Mouse (Mus musculus) forebrain, embryonic 14.5 days (tissue): ENCODE data around the gene Mtr. TPM values are rescaled to one million over a fixed set of nuclear protein-coding genes. Genes with fewer than 3 reads are reported as not detected.

ENCODE experiments used
- ATAC-seq: fragments of 200-750 bp; cut with Nextera tagmentation; 2 replicates; pipeline ENCODE4 v1.8.0; 2017; ENCODE audit warnings: mild to moderate bottlenecking, moderate library complexity
- DNase-seq: peaks from one replicate; pipeline ENCODE4 v3.0.0-alpha.2; 2015; ENCODE audit warnings: low spot score
- H3K27ac ChIP-seq: fragments of 300-500 bp; sonication (generic); 2 replicates; pipeline ENCODE4 v1.5.1; 2014; ENCODE audit warnings: low read depth, mild to moderate bottlenecking, control low read depth, low read length, moderate library complexity
- H3K27me3 ChIP-seq: fragments of 300-500 bp; sonication (generic); replicated peaks from 2 replicates; pipeline ENCODE4 v1.6.1; 2014; ENCODE audit warnings: low read length, control low read depth, mixed read lengths; ENCODE audit not compliant: control insufficient read depth, insufficient read depth
- H3K36me3 ChIP-seq: fragments of 300-500 bp; sonication (generic); 2 replicates; pipeline ENCODE4 v1.6.1; 2014; ENCODE audit warnings: low read length, control low read depth; ENCODE audit not compliant: control insufficient read depth, insufficient read depth
- H3K4me1 ChIP-seq: fragments of 300-500 bp; sonication (generic); 2 replicates; pipeline ENCODE4 v1.6.1; 2014; ENCODE audit warnings: antibody characterized with exemption, low read length, control low read depth; ENCODE audit not compliant: control insufficient read depth, insufficient read depth
- H3K4me2 ChIP-seq: fragments of 300-500 bp; sonication (generic); 2 replicates; pipeline ENCODE4 v1.6.1; 2014; ENCODE audit warnings: mild to moderate bottlenecking, control low read depth, low read length
- H3K4me3 ChIP-seq: fragments of 300-500 bp; sonication (generic); 2 replicates; pipeline ENCODE4 v1.5.1; 2014; ENCODE audit warnings: low read depth, low read length, control low read depth
- H3K9ac ChIP-seq: fragments of 300-500 bp; sonication (generic); 2 replicates; pipeline ENCODE4 v1.6.1; 2014; ENCODE audit warnings: mild to moderate bottlenecking, low read length, control low read depth, moderate library complexity
- H3K9me3 ChIP-seq: fragments of 300-500 bp; sonication (generic); replicated peaks from 2 replicates; pipeline ENCODE4 v1.6.1; 2016; ENCODE audit warnings: low read length, control low read depth, mixed read lengths; ENCODE audit not compliant: control insufficient read depth
- WGBS: fragments of 180-500 bp; shearing (Covaris S2); extraction: QIAGEN DNeasy Blood & Tissue Kit; methylation state at CpG from one replicate; pipeline ENCODE4 v1.1.7; 2014; 5-methylcytosine and 5-hydroxymethylcytosine counted together
- polyA plus RNA-seq: library from polyadenylated mRNA; unstranded; fragments of >200 nt; fragmentation: Nextera tagmentation; extraction: Ambion mirVana; gene quantifications from 2 replicates; pipeline ENCODE4 v1.2.1, GENCODE M21; 2014

The Mtr gene
- 7.4 TPM in 2 replicates for polyA plus RNA-seq

DNA sequence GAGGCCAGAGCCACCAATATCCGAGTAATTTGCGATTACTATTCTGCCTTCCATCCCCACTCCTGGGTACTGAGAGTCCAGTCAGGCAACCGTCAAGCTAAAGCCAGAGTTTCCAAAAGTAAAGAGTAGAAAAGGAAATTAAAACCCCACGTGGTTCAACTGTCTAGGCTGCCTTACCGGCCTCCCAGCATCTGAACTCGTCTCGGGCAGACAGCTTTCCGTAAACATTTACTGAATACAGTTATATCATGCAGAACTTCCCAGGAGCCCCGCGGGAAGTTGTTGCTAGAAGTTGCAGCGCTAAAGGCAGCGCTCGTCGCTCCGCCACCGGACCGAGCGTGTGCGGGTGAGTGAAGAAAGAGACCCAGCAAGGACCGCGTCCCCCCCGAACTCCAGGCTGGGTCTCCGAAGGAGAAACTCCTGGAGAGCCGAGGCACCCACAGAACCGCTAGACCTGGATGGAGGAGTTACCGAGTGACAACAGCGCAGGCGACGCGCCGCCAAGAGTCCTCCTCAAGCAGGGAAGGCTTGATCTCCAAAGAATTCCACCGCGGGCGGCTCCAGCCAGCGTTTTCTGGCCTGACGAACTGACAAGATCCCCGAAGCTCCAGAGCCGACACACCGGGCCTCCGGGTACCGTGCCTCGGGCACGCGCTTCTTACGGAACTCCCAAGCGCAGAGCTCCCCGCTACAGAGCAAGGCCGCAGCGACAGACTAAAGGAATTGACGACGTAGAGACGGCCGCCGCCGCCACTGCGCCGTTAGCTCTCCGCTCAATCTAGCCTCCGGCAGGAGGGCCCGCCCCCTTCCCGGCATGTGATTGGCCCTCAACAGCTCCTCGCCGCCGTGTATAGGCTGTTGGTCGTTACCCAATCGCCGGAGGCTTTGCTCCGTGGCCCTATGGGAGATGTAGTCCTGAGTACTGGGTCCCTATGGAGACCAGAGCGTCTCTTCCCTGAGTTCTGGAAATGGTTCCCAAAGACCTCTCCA lies at the start of gene Mtr:
Gene Mtr, minus strand, starts transcription at position 723 of the 990 bp plus-strand sequence.
- H3K27me3 ChIP-seq, result no peaks in the 10 kb centered on the region
- H3K4me1 ChIP-seq, result peaks cover 9% of the 10 kb centered on the region
- DNase-seq (peak; percentile 99), ATAC-seq (peak; percentile 100)
- peak within 1 kb of the TSS; percentile 74 for H3K4me2 ChIP-seq
- no peaks in the 10 kb centered on the region for H3K9me3 ChIP-seq
- peak within 1 kb of the TSS; percentile 71 for H3K4me3 ChIP-seq
- under 1% methylated on average over 69 of the region's 69 CpGs for WGBS
- H3K27ac ChIP-seq, result peak within 1 kb of the TSS; percentile 83
- 0 out of 2 replicates have a peak, but pooled peaks cover 4% of the 10 kb centered on the region for H3K36me3 ChIP-seq
- H3K9ac ChIP-seq, result peak within 1 kb of the TSS; percentile 78

GRCm38 (mm10) chr13:12307286-12307685 lies 49.4 kb upstream of the Mtr start:
- Histone ChIP-seq H3K9me3 (no peaks in the 10 kb centered on the region), H3K9ac (no peak overlapping the region), H3K27me3 (no peaks in the 10 kb centered on the region), H3K36me3 (no peaks in the 10 kb centered on the region), H3K4me2 (no peak overlapping the region), H3K27ac (no peak overlapping the region), H3K4me3 (no peak overlapping the region), H3K4me1 (no peaks in the 10 kb centered on the region; the same call in 1 of the 2 replicates)
- WGBS, result 80% methylated on average over 4 of the region's 4 CpGs
- DNase-seq (no peak), ATAC-seq (no peak)

DNA sequence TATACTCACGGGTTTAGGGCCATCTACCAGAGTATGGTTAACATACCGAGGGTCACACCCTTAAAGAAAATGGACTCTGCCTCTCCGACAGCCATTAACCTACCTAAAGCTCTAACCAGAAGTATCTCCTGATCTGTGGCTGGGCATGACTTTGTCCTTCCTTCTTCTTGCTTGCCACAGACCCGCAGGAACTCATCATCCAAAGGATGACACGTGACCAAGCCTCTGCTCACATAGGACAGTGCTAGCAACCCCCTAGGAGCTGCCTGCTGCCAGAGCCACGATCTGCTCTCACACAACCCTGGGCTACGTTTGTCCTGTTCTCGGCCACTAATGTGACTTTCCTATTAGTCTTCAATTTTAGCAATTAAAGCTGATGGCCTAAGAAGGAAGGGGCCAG lies 47.6 kb upstream of the Mtr start:
- Histone ChIP-seq H3K4me2 (no peak overlapping the region), H3K4me3 (no peak overlapping the region), H3K9ac (no peak overlapping the region), H3K4me1 (no peaks in the 10 kb centered on the region), H3K9me3 (no peaks in the 10 kb centered on the region), H3K27me3 (no peaks in the 10 kb centered on the region), H3K36me3 (no peaks in the 10 kb centered on the region), H3K27ac (no peak overlapping the region)
- ATAC-seq, result no peak
- DNase-seq, result no peak
- WGBS, result 90% methylated on average over 8 of the region's 8 CpGs

DNA sequence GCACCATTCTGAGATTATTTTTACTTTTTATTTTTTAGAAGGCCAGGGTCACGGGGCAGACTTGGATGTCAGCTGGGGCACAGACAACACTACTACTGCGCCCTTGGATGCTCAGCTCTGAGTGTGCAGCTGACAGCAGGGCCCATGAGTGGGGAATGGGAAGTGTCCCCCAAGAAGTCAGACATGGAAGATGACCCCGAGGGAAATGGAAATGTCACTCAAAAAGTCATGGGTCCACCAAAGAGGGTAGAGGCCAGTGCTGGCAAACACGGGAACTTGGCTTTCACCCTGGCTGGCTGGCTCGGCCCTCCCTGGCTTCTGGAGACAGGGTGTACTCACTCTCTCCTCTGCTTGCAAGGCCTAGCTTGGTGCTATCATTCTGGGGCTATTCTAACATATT lies 47.1 kb upstream of the Mtr start:
- no peak overlapping the region for H3K4me2 ChIP-seq

GRCm38 (mm10) chr13:12297777-12298176 lies 39.9 kb upstream of the Mtr start:
- Histone ChIP-seq H3K27me3 (no peaks in the 10 kb centered on the region), H3K4me2 (no peak overlapping the region), H3K9ac (no peak overlapping the region), H3K4me3 (no peak overlapping the region), H3K9me3 (no peaks in the 10 kb centered on the region), H3K4me1 (no peaks in the 10 kb centered on the region), H3K27ac (no peak overlapping the region), H3K36me3 (no peaks in the 10 kb centered on the region)
- ATAC-seq (no peak), DNase-seq (no peak)
- WGBS, result 90% methylated on average over 6 of the region's 6 CpGs

More for the DNA sequence above, 47.1 kb upstream of the Mtr start:
- Histone ChIP-seq H3K9me3 (no peaks in the 10 kb centered on the region), H3K4me3 (no peak overlapping the region), H3K27ac (no peak overlapping the region), H3K4me1 (no peaks in the 10 kb centered on the region), H3K27me3 (no peaks in the 10 kb centered on the region), H3K36me3 (no peaks in the 10 kb centered on the region), H3K9ac (no peak overlapping the region)
- WGBS, result 95% methylated on average over 5 of the region's 5 CpGs
- no peak for ATAC-seq
- DNase-seq, result no peak

DNA sequence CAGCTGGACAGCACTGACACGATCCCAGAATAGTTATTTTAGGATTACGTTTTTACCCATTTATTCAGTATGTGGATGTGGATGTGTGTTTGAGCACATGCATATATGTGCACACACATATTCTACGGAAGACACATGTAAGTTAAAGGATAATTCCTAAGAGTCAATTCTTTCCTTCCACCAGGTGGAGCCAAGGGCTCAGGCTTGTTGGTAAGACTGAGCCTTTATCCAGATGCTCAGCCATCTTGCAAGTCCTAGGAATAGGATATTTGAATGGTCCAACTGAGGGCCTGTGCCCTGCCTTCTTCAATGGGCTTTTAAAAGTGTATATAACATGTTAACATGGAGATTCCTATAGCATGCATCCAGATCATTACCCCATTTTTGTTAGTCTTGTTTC lies 38.8 kb upstream of the Mtr start:
- H3K9ac ChIP-seq, result no peak overlapping the region
- H3K9me3 ChIP-seq, result no peaks in the 10 kb centered on the region
- H3K4me2 ChIP-seq, result no peak overlapping the region
- H3K4me3 ChIP-seq, result no peak overlapping the region
- H3K4me1 ChIP-seq, result no peaks in the 10 kb centered on the region
- WGBS, result 93% methylated on average over 3 of the region's 3 CpGs
- DNase-seq (peak; percentile 65), ATAC-seq (no peak)
- no peaks in the 10 kb centered on the region for H3K36me3 ChIP-seq
- H3K27me3 ChIP-seq, result no peaks in the 10 kb centered on the region
- H3K27ac ChIP-seq, result no peak overlapping the region

DNA sequence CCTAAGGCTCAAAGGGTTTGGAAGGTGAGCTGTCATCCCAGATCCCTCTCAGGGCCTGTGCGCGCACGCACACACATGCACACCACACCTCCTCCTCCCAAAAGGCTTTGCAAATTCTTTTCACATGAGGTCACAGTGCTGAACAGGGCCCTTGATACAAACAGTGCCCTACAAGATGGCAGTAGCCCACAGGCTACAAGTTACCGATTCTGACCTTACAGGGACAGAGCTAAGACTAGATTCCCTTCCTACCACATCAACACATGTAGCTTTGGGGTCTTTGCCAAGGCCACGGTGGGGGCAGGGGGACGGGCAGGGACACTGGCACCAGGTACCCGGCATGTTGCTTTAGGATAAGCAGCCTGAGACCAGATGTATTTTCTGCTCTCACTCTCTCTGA lies 35.9 kb upstream of the Mtr start:
- Histone ChIP-seq H3K27ac (no peak overlapping the region), H3K4me2 (no peak overlapping the region), H3K36me3 (no peaks in the 10 kb centered on the region), H3K4me1 (no peaks in the 10 kb centered on the region), H3K9me3 (no peaks in the 10 kb centered on the region), H3K27me3 (no peaks in the 10 kb centered on the region), H3K4me3 (no peak overlapping the region), H3K9ac (no peak overlapping the region)
- 86% methylated on average over 7 of the region's 7 CpGs for WGBS
- DNase-seq (no peak), ATAC-seq (no peak)

GRCm38 (mm10) chr13:12290700-12291099 lies 32.8 kb upstream of the Mtr start:
- Histone ChIP-seq H3K4me1 (no peaks in the 10 kb centered on the region), H3K4me2 (no peak overlapping the region), H3K27me3 (no peaks in the 10 kb centered on the region), H3K36me3 (no peaks in the 10 kb centered on the region), H3K9ac (no peak overlapping the region), H3K27ac (no peak overlapping the region), H3K4me3 (no peak overlapping the region), H3K9me3 (no peaks in the 10 kb centered on the region)
- ATAC-seq (no peak), DNase-seq (no peak)
- 92% methylated on average over 7 of the region's 7 CpGs for WGBS

- WGBS, result 89% methylated on average over 11 of the region's 11 CpGs
- Histone ChIP-seq H3K4me1 (no peaks in the 10 kb centered on the region), H3K9ac (no peak overlapping the region), H3K9me3 (no peaks in the 10 kb centered on the region), H3K4me3 (no peak overlapping the region), H3K27ac (no peak overlapping the region), H3K27me3 (no peaks in the 10 kb centered on the region), H3K4me2 (no peak overlapping the region), H3K36me3 (no peaks in the 10 kb centered on the region)
- DNase-seq (no peak), ATAC-seq (no peak)
Measured at GRCm38 (mm10) chr13:12284528-12284927, 26.6 kb upstream of the Mtr start.
